Mouse (Mus musculus) limb, embryonic 10.5 days (tissue): ENCODE data around the gene Tpt1. TPM values are rescaled to one million over a fixed set of nuclear protein-coding genes. Genes with fewer than 3 reads are reported as not detected.
"Not testable (repeated sequence)": the region's sequence is repeated elsewhere in the genome, so short reads cannot be mapped to it uniquely, and the experiment has no call there.

Experiments used
- DNase-seq: peaks from one replicate; pipeline ENCODE4 v3.0.0-alpha.2; 2017; ENCODE audit warnings: low spot score
- H3K27ac ChIP-seq: fragments of 300-500 bp; sonication (generic); 2 replicates; pipeline ENCODE4 v1.5.1; 2016; ENCODE audit warnings: mild to moderate bottlenecking
- H3K27me3 ChIP-seq: fragments of 300-500 bp; sonication (generic); 2 replicates; pipeline ENCODE4 v1.6.1; 2016; ENCODE audit warnings: low read depth, mild to moderate bottlenecking; ENCODE audit not compliant: poor library complexity, severe bottlenecking
- H3K36me3 ChIP-seq: fragments of 300-500 bp; sonication (generic); 2 replicates; pipeline ENCODE4 v1.6.1; 2016; ENCODE audit warnings: mild to moderate bottlenecking, moderate library complexity
- H3K4me1 ChIP-seq: fragments of 300-500 bp; sonication (generic); 2 replicates; pipeline ENCODE4 v1.6.1; 2016
- H3K4me3 ChIP-seq: fragments of 300-500 bp; sonication (generic); 2 replicates; pipeline ENCODE4 v1.5.1; 2016; ENCODE audit warnings: mild to moderate bottlenecking, moderate library complexity
- H3K9me3 ChIP-seq: fragments of 300-500 bp; sonication (generic); replicated peaks from 2 replicates; pipeline ENCODE4 v1.6.1; 2016; ENCODE audit warnings: mild to moderate bottlenecking
- WGBS: fragments of 180-500 bp; shearing (Covaris S2); methylation state at CpG from one replicate; pipeline ENCODE4 v1.1.7; 2016; 5-methylcytosine and 5-hydroxymethylcytosine counted together
- polyA plus RNA-seq: library from polyadenylated mRNA; unstranded; fragments of >200 nt; fragmentation: Nextera tagmentation; extraction: Ambion mirVana; gene quantifications from 2 replicates; pipeline ENCODE4 v1.2.1, GENCODE M21; 2016

The Tpt1 gene
- polyA plus RNA-seq, 1 experiment from 2014 or later = 830 TPM

- no peaks in the 10 kb centered on the region for H3K9me3 ChIP-seq
- H3K36me3 ChIP-seq = no peaks in the 10 kb centered on the region
- H3K27me3 ChIP-seq = peaks cover 15% of the 10 kb centered on the region
- 95% methylated on average over 2 of the region's 2 CpGs for WGBS
- DNase-seq = no peak
- no peak overlapping the region for H3K4me3 ChIP-seq
- H3K4me1 ChIP-seq = peaks cover 48% of the 10 kb centered on the region
- no peak overlapping the region for H3K27ac ChIP-seq
Measured at GRCm38 (mm10) chr14:75832031-75832430, 12.9 kb upstream of the Tpt1 start.

GRCm38 (mm10) chr14:75832982-75833381 is 11.9 kb upstream of the Tpt1 start:
- Histone ChIP-seq H3K27me3 (peaks cover 12% of the 10 kb centered on the region), H3K4me3 (peak overlapping the region; percentile 58), H3K9me3 (no peaks in the 10 kb centered on the region), H3K27ac (peak overlapping the region; percentile 96), H3K36me3 (no peaks in the 10 kb centered on the region), H3K4me1 (peaks cover 54% of the 10 kb centered on the region)
- no peak for DNase-seq
- 42% methylated on average over 4 of the region's 4 CpGs for WGBS

- 11% methylated on average over 12 of the region's 12 CpGs for WGBS
Measured at GRCm38 (mm10) chr14:75833546-75834250, 11.2 kb upstream of the Tpt1 start.

GRCm38 (mm10) chr14:75834251-75834738 is 10.6 kb upstream of the Tpt1 start:
- peak overlapping the region; percentile 58 for H3K4me3 ChIP-seq
- peak; percentile 77 for DNase-seq
- no peaks in the 10 kb centered on the region for H3K27me3 ChIP-seq
- under 1% methylated on average over 10 of the region's 10 CpGs for WGBS
- peak overlapping the region; percentile 96 for H3K27ac ChIP-seq
- no peaks in the 10 kb centered on the region for H3K9me3 ChIP-seq
- H3K4me1 ChIP-seq = peaks cover 42% of the 10 kb centered on the region
- no peaks in the 10 kb centered on the region for H3K36me3 ChIP-seq

More at GRCm38 (mm10) chr14:75833546-75834250, 11.2 kb upstream of the Tpt1 start:
- Histone ChIP-seq H3K4me1 (peaks cover 48% of the 10 kb centered on the region), H3K36me3 (no peaks in the 10 kb centered on the region), H3K27me3 (peaks cover 6% of the 10 kb centered on the region; the same call in 1 of the 2 replicates), H3K9me3 (no peaks in the 10 kb centered on the region), H3K27ac (peak overlapping the region; percentile 96), H3K4me3 (peak overlapping the region; percentile 58)
- peak; percentile 52 for DNase-seq

GRCm38 (mm10) chr14:75834739-75835381 is 10.0 kb upstream of the Tpt1 start:
- Histone ChIP-seq H3K4me3 (peak overlapping the region; percentile 58), H3K27me3 (no peaks in the 10 kb centered on the region), H3K4me1 (peaks cover 42% of the 10 kb centered on the region), H3K27ac (peak overlapping the region; percentile 96), H3K36me3 (no peaks in the 10 kb centered on the region), H3K9me3 (no peaks in the 10 kb centered on the region)
- under 1% methylated on average over 16 of the region's 16 CpGs for WGBS
- DNase-seq = no peak

GRCm38 (mm10) chr14:75836579-75836978 is 8.3 kb upstream of the Tpt1 start:
- H3K36me3 ChIP-seq = no peaks in the 10 kb centered on the region
- H3K4me1 ChIP-seq = peaks cover 42% of the 10 kb centered on the region
- WGBS = 88% methylated on average over 3 of the region's 3 CpGs
- no peaks in the 10 kb centered on the region for H3K27me3 ChIP-seq
- H3K9me3 ChIP-seq = no peaks in the 10 kb centered on the region
- no peak overlapping the region for H3K4me3 ChIP-seq
- DNase-seq = no peak
- H3K27ac ChIP-seq = no peak overlapping the region; the same call in 1 of the 2 replicates

GRCm38 (mm10) chr14:75837048-75837916 is 7.6 kb upstream of the Tpt1 start:
- no peaks in the 10 kb centered on the region for H3K36me3 ChIP-seq
- H3K9me3 ChIP-seq = no peaks in the 10 kb centered on the region
- peak overlapping the region; percentile 51; the same call in 1 of the 2 replicates for H3K27ac ChIP-seq
- peaks cover 42% of the 10 kb centered on the region for H3K4me1 ChIP-seq
- H3K4me3 ChIP-seq = no peak overlapping the region
- DNase-seq = peak; percentile 55
- H3K27me3 ChIP-seq = no peaks in the 10 kb centered on the region
- WGBS = 73% methylated on average over 10 of the region's 10 CpGs

GRCm38 (mm10) chr14:75841758-75842157 is 3.1 kb upstream of the Tpt1 start:
- H3K9me3 ChIP-seq, H3K36me3 ChIP-seq, H3K4me3 ChIP-seq, DNase-seq, H3K27me3 ChIP-seq, H3K27ac ChIP-seq: not testable (repeated sequence)
- 68% methylated on average over 2 of the region's 2 CpGs for WGBS
- peaks cover 18% of the 10 kb centered on the region for H3K4me1 ChIP-seq

- H3K9me3 ChIP-seq = no peaks in the 10 kb centered on the region
- WGBS = 12% methylated on average over 14 of the region's 14 CpGs
- DNase-seq = no peak
Measured at GRCm38 (mm10) chr14:75844111-75844695, 690 bp upstream of the Tpt1 start.

GRCm38 (mm10) chr14:75845698-75846115 is 814 bp downstream of the Tpt1 start:
- H3K27ac ChIP-seq = peak overlapping the region; percentile 98
- under 1% methylated on average over 40 of the region's 40 CpGs for WGBS
- no peaks in the 10 kb centered on the region for H3K9me3 ChIP-seq
- peak overlapping the region; percentile 91 for H3K4me3 ChIP-seq
- no peaks in the 10 kb centered on the region for H3K27me3 ChIP-seq
- H3K36me3 ChIP-seq = peaks cover 46% of the 10 kb centered on the region
- H3K4me1 ChIP-seq = peaks cover 13% of the 10 kb centered on the region
- peak; percentile 87 for DNase-seq

More at GRCm38 (mm10) chr14:75844111-75844695, 690 bp upstream of the Tpt1 start:
- H3K27me3 ChIP-seq = no peaks in the 10 kb centered on the region
- H3K4me1 ChIP-seq = peaks cover 13% of the 10 kb centered on the region
- H3K36me3 ChIP-seq = peaks cover 31% of the 10 kb centered on the region
- peak overlapping the region; percentile 91 for H3K4me3 ChIP-seq
- H3K27ac ChIP-seq = peak overlapping the region; percentile 98

- Histone ChIP-seq H3K4me1 (peaks cover 13% of the 10 kb centered on the region), H3K36me3 (peaks cover 62% of the 10 kb centered on the region), H3K27ac (no peak overlapping the region), H3K27me3 (no peaks in the 10 kb centered on the region), H3K4me3 (no peak overlapping the region), H3K9me3 (no peaks in the 10 kb centered on the region)
- no peak for DNase-seq
- 89% methylated on average over 4 of the region's 4 CpGs for WGBS
Measured at GRCm38 (mm10) chr14:75847669-75848068, 2.8 kb downstream of the Tpt1 start.

GRCm38 (mm10) chr14:75848482-75848881 is 3.6 kb downstream of the Tpt1 start:
- H3K27me3 ChIP-seq = no peaks in the 10 kb centered on the region
- peaks cover 66% of the 10 kb centered on the region for H3K36me3 ChIP-seq
- no peak overlapping the region for H3K4me3 ChIP-seq
- 94% methylated on average over 5 of the region's 5 CpGs for WGBS
- no peak overlapping the region for H3K27ac ChIP-seq
- H3K4me1 ChIP-seq = peaks cover 13% of the 10 kb centered on the region
- DNase-seq = no peak
- no peaks in the 10 kb centered on the region for H3K9me3 ChIP-seq
